Mouse (Mus musculus) retina, postnatal 7 days (tissue): ENCODE measurements around the gene Mrgprf.
A peak's percentile ranks its signal among the peaks of the same experiment; 100 is the strongest.

ENCODE experiments used
- DNase-seq: peaks from one replicate; pipeline ENCODE4 v3.0.0-alpha.2; 2012; ENCODE audit warnings: low read depth, low spot score

Gene Mrgprf

GRCm38 (mm10) chr7:145300321-145301007 lies at the start of gene Mrgprf:
Mrgprf (plus strand) TSS chr7:145300828.
- DNase-seq, result no peak

GRCm38 (mm10) chr7:145252715-145253476 lies 47.7 kb upstream of the Mrgprf start:
- DNase-seq, result peak; percentile 60

- DNase-seq, result no peak
These were observed 46.5 kb upstream of the Mrgprf start for GRCm38 (mm10) chr7:145253986-145254630.

- no peak for DNase-seq
These were observed 44.5 kb upstream of the Mrgprf start for GRCm38 (mm10) chr7:145256092-145256491.

GRCm38 (mm10) chr7:145264202-145264601 lies 36.4 kb upstream of the Mrgprf start:
- no peak for DNase-seq

- DNase-seq, result no peak
These were observed 34.6 kb upstream of the Mrgprf start for GRCm38 (mm10) chr7:145266011-145266410.

GRCm38 (mm10) chr7:145268890-145269289 lies 31.7 kb upstream of the Mrgprf start:
- no peak for DNase-seq

- DNase-seq, result no peak
These were observed 29.7 kb upstream of the Mrgprf start for GRCm38 (mm10) chr7:145270955-145271354.

GRCm38 (mm10) chr7:145275488-145275887 lies 25.1 kb upstream of the Mrgprf start:
- DNase-seq, result no peak

GRCm38 (mm10) chr7:145281396-145281795 lies 19.2 kb upstream of the Mrgprf start:
- DNase-seq, result no peak

- no peak for DNase-seq
These were observed 17.6 kb upstream of the Mrgprf start for GRCm38 (mm10) chr7:145283041-145283440.

GRCm38 (mm10) chr7:145283487-145284187 lies 17.0 kb upstream of the Mrgprf start, which contains the start of gene Tpcn2:
Tpcn2 (minus strand) TSS chr7:145284011.
- DNase-seq, result peak; percentile 78

GRCm38 (mm10) chr7:145284293-145284692 lies 16.3 kb upstream of the Mrgprf start:
- DNase-seq, result no peak

GRCm38 (mm10) chr7:145285476-145285875 lies 15.2 kb upstream of the Mrgprf start:
- DNase-seq, result no peak

- no peak for DNase-seq
These were observed 13.2 kb upstream of the Mrgprf start for GRCm38 (mm10) chr7:145287410-145287809.

GRCm38 (mm10) chr7:145289302-145289701 lies 11.3 kb upstream of the Mrgprf start:
- DNase-seq, result no peak

GRCm38 (mm10) chr7:145291847-145292246 lies 8.8 kb upstream of the Mrgprf start:
- no peak for DNase-seq

- no peak for DNase-seq
These were observed 7.9 kb upstream of the Mrgprf start for GRCm38 (mm10) chr7:145292726-145293125.

- DNase-seq, result no peak
These were observed 6.8 kb upstream of the Mrgprf start for GRCm38 (mm10) chr7:145293859-145294258.

- DNase-seq, result no peak
These were observed 1.8 kb upstream of the Mrgprf start for GRCm38 (mm10) chr7:145298666-145299490.
